Mouse (Mus musculus) 3134 (cell line): ENCODE data around the gene Ccdc71.

Experiments
- DNase-seq: peaks from one replicate; pipeline ENCODE4 v3.0.0-alpha.2; 2011; ENCODE audit warnings: low spot score; ENCODE audit not compliant: insufficient read length; ENCODE audit errors: extremely low read depth

Ccdc71 gene

DNA sequence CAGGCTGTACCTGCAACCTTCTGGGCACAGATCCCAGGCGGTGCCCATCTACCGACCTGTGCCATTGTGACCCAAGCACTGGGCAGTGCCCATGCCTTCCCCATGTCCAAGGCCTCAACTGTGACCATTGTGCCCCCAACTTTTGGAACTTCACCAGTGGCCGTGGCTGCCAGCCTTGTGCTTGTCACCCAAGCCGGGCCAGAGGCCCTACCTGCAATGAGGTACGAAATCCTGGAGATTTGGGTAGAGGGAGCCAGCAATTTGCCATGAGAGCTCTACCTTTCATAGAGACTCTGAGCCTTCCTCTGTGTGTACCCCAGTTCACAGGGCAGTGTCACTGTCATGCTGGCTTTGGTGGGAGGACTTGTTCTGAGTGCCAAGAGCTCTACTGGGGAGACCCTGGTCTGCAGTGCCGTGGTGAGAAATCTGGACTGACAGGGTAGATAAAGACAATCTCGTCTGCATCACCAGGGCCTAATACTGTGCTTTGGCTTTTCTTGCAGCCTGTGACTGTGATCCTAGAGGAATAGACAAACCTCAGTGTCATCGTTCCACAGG lies 26.7 kb downstream of the Ccdc71 start:
- DNase-seq: no peak

DNA sequence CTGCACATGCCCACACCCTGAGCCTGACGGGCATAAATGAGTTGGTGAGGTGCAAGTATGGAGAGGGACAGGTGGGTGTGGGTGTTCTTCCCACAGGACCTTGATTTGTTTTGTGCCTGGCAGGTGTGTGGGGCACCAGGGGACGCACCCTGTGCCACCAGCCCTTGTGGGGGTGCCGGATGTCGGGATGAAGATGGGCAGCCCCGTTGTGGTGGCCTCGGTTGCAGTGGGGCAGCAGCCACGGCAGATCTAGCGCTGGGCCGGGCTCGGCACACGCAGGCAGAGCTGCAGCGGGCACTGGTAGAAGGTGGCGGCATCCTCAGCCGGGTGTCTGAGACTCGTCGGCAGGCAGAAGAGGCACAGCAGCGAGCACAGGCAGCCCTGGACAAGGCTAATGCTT lies 28.1 kb downstream of the Ccdc71 start:
- no peak for DNase-seq

DNA sequence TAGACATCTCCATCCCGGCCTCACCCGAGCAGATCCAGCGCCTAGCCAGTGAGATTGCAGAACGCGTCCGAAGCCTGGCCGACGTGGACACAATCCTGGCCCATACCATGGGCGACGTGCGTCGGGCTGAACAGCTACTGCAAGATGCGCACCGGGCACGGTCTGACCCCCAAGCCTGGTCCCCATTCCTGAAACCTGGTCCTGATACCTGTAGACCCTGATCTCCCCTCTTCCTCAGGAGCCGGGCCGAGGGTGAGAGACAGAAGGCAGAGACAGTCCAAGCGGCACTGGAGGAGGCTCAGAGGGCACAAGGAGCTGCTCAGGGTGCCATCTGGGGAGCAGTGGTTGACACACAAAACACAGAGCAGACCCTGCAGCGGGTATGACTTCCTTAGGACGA lies 28.9 kb downstream of the Ccdc71 start:
- no peak for DNase-seq

DNA sequence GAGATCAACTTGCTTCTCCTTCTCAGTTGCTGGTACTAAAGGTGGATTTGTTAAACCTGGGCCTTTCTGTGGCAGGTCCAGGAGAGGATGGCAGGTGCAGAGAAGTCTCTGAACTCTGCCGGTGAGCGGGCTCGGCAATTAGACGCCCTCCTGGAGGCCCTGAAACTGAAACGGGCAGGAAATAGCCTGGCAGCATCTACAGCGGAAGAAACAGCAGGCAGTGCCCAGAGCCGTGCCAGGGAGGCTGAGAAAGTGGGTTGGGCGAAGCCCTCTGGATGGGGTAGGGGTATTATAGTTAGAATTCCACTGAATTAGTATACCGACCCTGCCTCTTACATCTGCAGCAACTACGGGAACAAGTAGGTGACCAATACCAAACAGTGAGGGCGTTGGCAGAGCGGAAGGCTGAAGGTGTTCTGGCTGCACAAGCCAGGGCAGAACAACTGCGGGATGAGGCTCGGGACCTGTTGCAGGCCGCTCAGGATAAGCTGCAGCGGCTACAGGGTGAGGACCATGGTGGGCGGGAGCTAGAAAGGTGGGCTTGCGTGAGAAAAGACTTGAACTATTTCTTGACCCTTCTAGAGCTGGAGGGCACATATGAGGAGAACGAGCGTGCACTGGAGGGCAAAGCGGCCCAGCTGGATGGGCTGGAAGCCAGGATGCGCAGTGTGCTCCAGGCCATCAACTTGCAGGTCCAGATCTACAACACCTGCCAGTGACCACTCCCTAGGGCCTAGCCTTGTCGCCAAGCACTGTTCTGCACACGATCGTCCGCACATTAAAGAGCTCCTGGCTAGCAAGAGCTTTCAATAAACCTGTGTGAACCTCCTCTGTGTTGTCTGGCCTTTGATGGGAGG lies 29.6 kb downstream of the Ccdc71 start:
- no peak for DNase-seq

DNA sequence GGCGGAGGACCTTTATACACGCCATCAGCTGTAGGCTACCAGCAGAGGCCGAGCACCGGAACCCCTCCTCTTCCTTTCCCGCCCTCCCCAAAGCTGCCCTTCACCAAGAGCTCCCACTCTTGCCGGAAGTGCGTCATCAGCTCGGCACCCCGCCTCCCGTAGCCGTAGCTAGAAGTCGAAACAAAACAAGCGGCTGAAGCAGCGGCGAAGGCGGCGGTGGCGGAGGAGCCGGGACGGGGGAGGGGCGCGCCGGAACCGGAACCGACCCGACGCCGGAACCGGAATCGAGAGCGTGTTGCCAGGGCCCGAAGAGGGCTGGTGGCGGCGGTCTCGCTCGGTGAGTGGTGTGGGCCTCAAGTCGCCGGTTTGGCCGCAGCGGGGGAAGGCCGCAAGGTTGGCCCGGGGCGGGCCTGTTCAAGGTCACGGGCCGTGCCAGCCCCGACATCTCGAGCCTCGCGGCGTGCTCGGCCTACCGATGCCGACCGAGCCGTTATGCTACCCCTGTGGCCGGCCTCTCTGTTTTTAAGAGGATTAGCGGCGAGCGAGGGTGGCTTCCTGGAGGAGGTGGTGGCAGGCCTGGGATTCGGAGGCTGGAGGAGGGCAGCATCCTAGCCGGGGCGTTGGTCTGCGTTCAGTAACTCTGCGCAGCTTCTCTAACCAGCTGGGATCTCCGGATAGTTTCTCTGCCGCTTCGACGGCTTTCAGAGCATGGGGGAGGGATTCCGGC lies 30.4 kb downstream of the Ccdc71 start, which contains the start of gene Usp19:
Usp19 (plus strand) TSS at position 44 of the 727 bp plus-strand sequence.
- DNase-seq: peak; percentile 91

DNA sequence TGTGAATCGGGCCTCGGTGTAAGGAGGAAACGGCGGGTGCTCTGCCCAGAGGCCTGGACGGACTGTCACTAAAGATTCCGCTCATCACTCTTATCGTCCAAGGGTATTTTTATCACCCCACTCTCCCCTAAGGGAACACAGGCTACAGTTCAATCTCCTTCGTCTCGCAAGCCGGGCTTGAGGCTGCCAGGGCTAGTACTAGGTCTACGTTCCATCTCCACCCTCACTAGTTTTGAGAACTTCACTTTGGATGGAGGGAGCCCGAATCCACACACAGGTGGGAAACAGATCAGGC lies 30.9 kb downstream of the Ccdc71 start:
- DNase-seq: no peak

DNA sequence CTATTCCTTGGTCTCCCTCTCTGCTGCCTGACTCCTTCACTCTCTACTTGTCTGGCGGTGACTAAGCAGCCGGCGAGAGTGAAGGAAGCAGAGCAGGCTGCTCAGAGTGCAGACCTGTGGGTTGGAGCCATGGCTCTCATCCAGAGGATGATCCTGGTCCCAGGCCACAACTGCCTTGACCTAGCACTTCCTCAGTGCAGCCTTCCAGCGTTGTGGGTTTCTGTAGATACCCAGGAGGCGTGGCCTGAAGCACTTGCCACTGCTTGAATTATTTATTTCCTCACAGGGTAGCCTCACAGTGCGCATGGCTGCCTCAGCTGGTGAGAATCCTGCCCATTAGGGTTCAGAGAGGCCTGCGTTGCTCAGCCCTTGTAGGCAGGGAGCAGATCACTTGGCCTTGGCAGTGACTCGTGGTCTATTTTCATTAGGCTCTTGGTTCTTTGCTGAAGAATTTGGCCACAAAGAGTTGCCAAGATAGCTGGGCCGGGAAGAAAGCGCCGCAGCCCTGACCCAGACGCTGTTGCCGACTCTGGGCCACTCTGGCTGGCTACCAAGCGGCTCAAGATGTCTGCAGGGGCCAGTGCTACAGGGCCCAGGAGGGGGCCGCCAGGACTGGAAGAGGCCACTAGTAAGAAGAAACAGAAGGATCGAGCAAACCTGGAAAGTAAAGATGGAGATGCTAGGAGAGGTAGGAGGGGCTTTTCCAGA lies 31.9 kb downstream of the Ccdc71 start:
- peak; percentile 70 for DNase-seq

DNA sequence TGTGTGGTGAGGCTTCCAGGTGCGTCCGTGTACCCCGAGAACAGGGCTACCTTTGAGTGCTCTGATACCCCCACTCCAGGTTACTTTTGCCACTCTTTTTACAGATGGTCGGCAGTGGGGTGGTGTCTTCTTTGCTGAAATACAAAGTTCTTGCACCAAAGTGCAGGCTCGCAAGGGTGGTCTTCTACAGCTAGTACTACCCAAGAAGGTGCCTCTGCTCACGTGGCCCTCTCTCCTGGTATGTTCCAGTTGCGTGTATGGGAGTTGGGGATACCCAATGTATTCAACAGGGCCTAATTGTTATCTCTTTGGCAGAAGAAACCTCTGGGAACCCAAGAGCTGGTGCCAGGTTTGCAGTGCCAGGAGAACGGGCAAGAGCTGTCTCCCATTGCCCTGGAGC lies 32.9 kb downstream of the Ccdc71 start:
- no peak for DNase-seq

DNA sequence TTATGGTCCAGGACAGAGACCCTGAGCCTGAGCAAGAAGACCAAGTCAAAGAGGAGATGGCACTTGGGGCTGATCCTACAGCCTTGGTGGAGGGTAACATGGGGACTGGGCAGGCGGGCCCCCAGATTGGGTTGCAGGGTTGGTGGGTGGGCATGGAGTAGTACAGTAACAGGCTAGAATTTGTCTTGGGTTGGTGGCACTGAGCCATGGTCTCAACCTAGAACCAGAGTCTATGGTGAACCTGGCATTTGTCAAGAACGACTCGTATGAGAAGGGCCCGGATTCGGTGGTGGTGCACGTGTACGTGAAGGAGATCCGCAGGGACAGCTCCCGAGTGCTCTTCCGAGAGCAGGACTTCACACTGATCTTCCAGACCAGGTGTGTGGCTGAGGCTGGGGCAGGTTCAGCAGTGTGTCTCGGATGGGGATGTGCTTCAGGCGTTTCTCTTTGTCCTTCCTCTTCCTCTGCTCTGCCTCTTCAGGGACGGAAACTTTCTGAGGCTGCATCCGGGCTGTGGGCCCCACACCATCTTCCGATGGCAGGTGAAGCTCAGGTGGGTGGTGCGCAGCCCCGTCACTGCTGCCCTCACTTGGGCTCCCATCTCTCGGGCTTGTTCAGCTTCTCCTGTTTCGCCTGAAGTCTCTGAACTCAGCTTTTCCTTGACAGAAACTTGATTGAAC lies 34.0 kb downstream of the Ccdc71 start:
- DNase-seq: no peak

DNA sequence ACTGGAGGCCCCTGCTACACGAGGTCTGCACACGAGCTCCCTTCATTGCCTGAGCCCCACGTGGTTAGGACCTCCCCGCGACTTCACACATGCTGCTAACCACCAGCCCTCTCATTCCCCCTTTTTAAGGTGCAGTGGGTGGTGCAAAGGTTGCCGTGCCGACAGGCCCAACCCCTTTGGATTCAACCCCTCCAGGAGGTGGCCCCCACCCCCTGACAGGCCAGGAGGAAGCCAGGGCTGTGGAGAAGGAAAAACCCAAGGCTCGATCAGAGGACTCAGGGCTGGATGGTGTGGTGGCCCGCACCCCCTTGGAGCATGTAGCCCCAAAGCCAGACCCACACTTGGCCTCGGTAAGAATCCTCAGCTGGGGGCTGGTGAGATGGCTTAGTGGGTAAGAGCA lies 34.6 kb downstream of the Ccdc71 start:
- DNase-seq: no peak

DNA sequence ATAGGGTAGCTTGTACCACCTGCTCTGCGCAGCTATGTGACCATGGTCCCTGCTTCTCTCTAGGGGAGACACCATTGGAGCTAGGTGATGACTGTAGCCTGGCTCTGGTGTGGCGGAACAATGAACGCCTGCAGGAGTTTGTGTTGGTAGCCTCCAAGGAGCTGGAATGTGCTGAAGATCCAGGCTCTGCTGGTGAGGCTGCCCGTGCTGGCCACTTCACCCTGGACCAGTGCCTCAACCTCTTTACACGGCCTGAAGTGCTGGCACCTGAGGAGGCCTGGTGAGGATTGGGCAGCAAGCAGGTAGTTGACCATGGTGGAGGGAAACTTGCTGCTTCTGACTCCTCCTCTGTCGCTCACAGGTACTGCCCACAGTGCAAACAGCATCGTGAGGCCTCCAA lies 38.9 kb downstream of the Ccdc71 start:
- DNase-seq: no peak

DNA sequence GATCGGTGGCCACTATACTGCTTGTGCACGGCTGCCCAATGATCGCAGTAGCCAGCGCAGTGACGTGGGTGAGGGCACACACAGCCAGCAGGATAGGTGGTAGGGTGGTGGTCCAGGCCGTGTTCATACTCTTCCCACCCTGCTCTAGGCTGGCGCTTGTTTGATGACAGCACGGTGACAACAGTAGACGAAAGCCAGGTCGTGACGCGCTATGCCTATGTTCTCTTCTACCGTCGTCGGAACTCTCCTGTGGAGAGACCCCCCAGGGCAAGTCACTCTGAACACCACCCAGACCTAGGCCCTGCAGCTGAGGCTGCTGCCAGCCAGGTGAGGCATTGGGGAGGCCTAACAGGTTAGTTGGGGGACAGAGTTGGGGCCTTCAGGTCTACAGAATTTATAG lies 39.6 kb downstream of the Ccdc71 start:
- DNase-seq: no peak

DNA sequence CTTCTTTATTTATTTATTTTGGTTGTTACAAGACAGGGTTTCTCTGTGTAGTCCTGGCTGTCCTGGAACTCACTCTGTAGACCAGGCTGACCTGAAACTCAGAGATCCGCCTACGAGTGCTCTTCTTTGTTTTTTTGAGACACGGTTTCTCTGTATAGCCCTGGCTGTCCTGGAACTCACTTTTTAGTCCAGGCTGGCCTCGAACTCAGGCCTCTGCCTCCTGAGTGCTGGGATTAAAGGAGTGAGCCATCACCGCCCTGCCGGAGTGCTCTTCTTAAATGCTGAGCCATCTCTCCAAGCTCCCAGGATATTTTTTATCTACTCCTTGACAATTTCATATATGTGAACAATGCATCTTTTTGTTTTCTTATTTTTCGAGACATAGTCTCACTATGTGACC lies 46.6 kb downstream of the Ccdc71 start:
- no peak for DNase-seq

DNA sequence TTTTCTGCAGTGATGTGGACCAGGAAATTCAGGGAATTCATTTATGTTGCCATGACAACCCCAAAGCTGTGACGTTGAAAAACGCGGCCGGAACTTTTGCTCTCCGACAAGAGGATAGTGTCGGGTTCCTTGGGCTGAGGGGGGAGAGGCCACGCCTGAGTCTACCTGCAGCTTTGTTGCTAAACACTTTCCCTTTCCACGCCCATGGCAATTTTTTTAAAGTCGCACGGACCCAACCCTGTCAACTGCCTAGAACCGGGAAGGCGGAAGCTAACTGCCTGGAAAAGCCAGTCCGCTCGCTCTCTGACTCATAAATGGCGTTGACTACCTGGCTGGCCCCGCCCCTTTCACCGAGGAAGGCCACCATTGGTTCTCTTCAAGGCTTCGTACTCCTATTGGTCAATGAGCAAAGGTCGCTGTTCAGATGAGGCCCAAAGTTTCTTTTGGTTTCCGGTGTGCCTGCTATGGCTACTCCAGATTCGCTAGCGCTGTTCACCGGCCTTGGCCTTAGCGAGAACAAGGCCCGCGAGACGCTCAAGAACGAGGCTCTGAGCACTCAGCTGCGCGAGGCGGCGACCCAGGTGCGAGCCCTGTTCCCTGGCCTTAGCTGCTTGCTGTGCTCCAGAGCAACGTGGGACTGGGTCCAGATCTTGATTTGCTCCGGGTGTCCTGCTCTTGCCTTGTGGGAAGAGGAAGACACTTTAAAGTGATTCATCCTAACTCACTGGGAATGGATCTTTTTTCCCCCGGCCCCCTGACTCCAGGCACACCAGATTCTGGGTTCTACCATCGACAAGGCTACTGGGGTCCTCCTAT lies 47.5 kb downstream of the Ccdc71 start, which contains the start of gene Qars:
Qars (plus strand) TSS at position 88 of the 816 bp plus-strand sequence.
- DNase-seq: peak; percentile 87

DNA sequence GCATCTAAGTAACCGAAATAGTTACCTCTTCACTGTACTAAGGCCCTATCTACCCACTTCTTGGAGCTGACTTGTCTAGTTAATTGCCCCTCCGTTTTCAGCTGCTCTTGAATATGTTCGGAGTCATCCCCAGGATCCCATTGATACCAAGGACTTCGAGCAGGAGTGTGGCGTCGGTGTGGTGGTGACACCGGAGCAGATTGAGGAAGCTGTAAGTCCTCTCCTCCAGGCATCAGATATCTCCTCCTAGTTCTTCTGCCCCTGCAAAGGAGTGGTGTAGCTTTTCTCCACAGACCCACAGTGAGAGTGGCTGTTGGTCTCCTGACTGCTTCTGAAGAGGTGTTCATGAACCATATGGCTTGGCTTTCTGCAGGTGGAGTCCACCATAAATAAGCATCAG lies 48.4 kb downstream of the Ccdc71 start:
- no peak for DNase-seq
